ENCODE assay signal across 8 mouse cellular contexts in the genomic region with DNA sequence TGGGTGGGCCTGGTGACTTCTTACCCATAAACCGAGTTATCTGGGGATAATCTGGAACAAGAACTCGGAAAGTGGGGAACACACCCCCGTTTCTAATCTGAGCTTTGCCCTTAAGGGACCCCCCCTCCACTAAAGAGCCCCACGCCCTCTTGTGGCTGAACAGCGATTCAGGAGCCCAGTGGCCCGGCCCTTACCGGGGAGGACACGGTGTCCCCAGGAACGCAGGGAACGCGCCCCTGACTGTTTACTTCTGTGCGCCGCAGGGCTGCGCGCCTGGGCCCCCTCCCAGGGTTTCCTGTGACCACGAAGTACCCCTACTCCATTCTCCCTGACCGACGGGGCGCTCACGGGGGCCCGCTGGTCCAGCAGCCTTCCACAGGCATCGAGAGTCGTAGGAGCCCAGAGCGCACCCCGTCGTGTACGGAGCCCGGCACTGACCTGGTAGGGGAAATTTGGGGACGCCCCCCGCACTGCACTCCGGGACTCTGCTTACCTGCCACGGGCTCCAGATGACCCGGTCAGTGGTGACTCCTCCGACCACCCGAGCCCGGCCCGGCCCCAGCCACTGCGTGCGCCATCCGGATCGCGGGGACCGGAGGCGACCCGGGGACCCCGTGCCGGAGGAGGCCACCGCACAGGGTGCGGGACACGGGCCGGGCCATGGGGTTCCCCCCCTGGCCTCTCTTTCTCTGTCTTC. TPM values are rescaled to one million over a fixed set of nuclear protein-coding genes. Genes with fewer than 3 reads are reported as not detected.
DNase-seq lines count a peak whose midpoint lies in the region; ATAC-seq and TF ChIP-seq lines count a peak whose summit lies in the region.

No protein-coding gene starts in this region.

- peaks cover 6% of the 10 kb centered on the region for H3K4me1 ChIP-seq in embryonic facial prominence, embryonic 11.5 days (ENCODE audit: control insufficient read depth, insufficient read depth, low read length)
- peaks cover 26% of the 10 kb centered on the region for H3K4me1 ChIP-seq in hindbrain, embryonic 13.5 days (replicated peaks)
- peaks cover 32% of the 10 kb centered on the region for H3K4me1 ChIP-seq in liver, embryonic 11.5 days (replicated peaks; ENCODE audit: control insufficient read depth, insufficient read depth, low read length)
- peaks cover 28% of the 10 kb centered on the region for H3K4me1 ChIP-seq in neural tube, embryonic 15.5 days

- ATAC-seq in embryonic facial prominence, embryonic 11.5 days (replicated peaks; ENCODE audit: insufficient number of reproducible peaks, low FRiP score, low TSS enrichment, low read depth): peak; percentile 5; the same call in 1 of the 2 replicates
- ATAC-seq in hindbrain, embryonic 13.5 days (ENCODE audit: low FRiP score): no peak
- ATAC-seq in liver, embryonic 11.5 days (replicated peaks; ENCODE audit: low FRiP score): peak; percentile 1; the same call in 1 of the 2 replicates
- no peak for ATAC-seq in neural tube, embryonic 15.5 days (ENCODE audit: low FRiP score)
- ATAC-seq in cerebellum, adult (ENCODE audit: insufficient number of reproducible peaks, low FRiP score, low TSS enrichment): no peak

- H3K27ac ChIP-seq in layer of hippocampus, adult 2 months: no peak overlapping the region
- H3K27ac ChIP-seq in embryonic facial prominence, embryonic 11.5 days (replicated peaks; ENCODE audit: low read depth, low read length): no peak overlapping the region
- no peak overlapping the region for H3K27ac ChIP-seq in hindbrain, embryonic 13.5 days
- H3K27ac ChIP-seq in liver, embryonic 11.5 days (ENCODE audit: low read depth, low read length): peak overlapping the region; percentile 77; the same call in 1 of the 2 replicates
- H3K27ac ChIP-seq in neural tube, embryonic 15.5 days (replicated peaks): no peak overlapping the region

- H3K9me3 ChIP-seq in embryonic facial prominence, embryonic 11.5 days (replicated peaks; ENCODE audit: control insufficient read depth, low read length): no peaks in the 10 kb centered on the region
- H3K9me3 ChIP-seq in hindbrain, embryonic 13.5 days: no peaks in the 10 kb centered on the region
- no peaks in the 10 kb centered on the region for H3K9me3 ChIP-seq in liver, embryonic 11.5 days (ENCODE audit: control insufficient read depth, low read length)
- H3K9me3 ChIP-seq in neural tube, embryonic 15.5 days (replicated peaks): no peaks in the 10 kb centered on the region

- 2% methylated on average over 50 of the region's 51 CpGs for WGBS in embryonic facial prominence, embryonic 11.5 days
- WGBS in hindbrain, embryonic 13.5 days: 1% methylated on average over 46 of the region's 51 CpGs
- WGBS in liver, embryonic 11.5 days: 3% methylated on average over 47 of the region's 51 CpGs
- under 1% methylated on average over 51 of the region's 51 CpGs for WGBS in neural tube, embryonic 15.5 days

- no peaks in the 10 kb centered on the region for H3K36me3 ChIP-seq in embryonic facial prominence, embryonic 11.5 days (replicated peaks; ENCODE audit: control insufficient read depth, insufficient read depth, low read depth, low read length)
- H3K36me3 ChIP-seq in hindbrain, embryonic 13.5 days: no peaks in the 10 kb centered on the region
- no peaks in the 10 kb centered on the region for H3K36me3 ChIP-seq in liver, embryonic 11.5 days (ENCODE audit: control insufficient read depth, insufficient read depth, low read length)
- H3K36me3 ChIP-seq in neural tube, embryonic 15.5 days: no peaks in the 10 kb centered on the region

- no peak for DNase-seq in layer of hippocampus, adult 2 months (ENCODE audit: low spot score in 2 of 2)
- no peak for DNase-seq in layer of hippocampus, postnatal 36 days
- DNase-seq in embryonic facial prominence, embryonic 11.5 days (ENCODE audit: low spot score): peak; percentile 29
- DNase-seq in liver, embryonic 11.5 days (ENCODE audit: low spot score): no peak
- no peak for DNase-seq in right cerebral cortex, postnatal 36 days (ENCODE audit: low spot score in 2 of 2)

- H3K27me3 ChIP-seq in embryonic facial prominence, embryonic 11.5 days (ENCODE audit: control insufficient read depth, insufficient read depth, low read length): peaks cover 56% of the 10 kb centered on the region
- H3K27me3 ChIP-seq in hindbrain, embryonic 13.5 days: peaks cover 92% of the 10 kb centered on the region
- peaks cover 55% of the 10 kb centered on the region for H3K27me3 ChIP-seq in liver, embryonic 11.5 days (replicated peaks; ENCODE audit: control insufficient read depth, insufficient read depth, low read length)
- peaks cover 87% of the 10 kb centered on the region for H3K27me3 ChIP-seq in neural tube, embryonic 15.5 days (replicated peaks)

- peak; percentile 64 for TF ChIP-seq CTCF in layer of hippocampus, adult 2 months (conservative IDR thresholded peaks at IDR 0.05)

- H3K9ac ChIP-seq in embryonic facial prominence, embryonic 11.5 days (replicated peaks; ENCODE audit: low read length): peak overlapping the region; percentile 54
- peak overlapping the region; percentile 66 for H3K9ac ChIP-seq in hindbrain, embryonic 13.5 days
- H3K9ac ChIP-seq in liver, embryonic 11.5 days (ENCODE audit: low read depth, low read length): peak overlapping the region; percentile 70
- H3K9ac ChIP-seq in neural tube, embryonic 15.5 days (replicated peaks): peak overlapping the region; percentile 43

- H3K4me2 ChIP-seq in embryonic facial prominence, embryonic 11.5 days (ENCODE audit: low read depth, low read length): peak overlapping the region; percentile 97
- H3K4me2 ChIP-seq in hindbrain, embryonic 13.5 days: peak overlapping the region; percentile 71
- peak overlapping the region; percentile 98 for H3K4me2 ChIP-seq in liver, embryonic 11.5 days
- H3K4me2 ChIP-seq in neural tube, embryonic 15.5 days: peak overlapping the region; percentile 79

- peak overlapping the region; percentile 40 for H3K4me3 ChIP-seq in layer of hippocampus, adult 2 months
- H3K4me3 ChIP-seq in embryonic facial prominence, embryonic 11.5 days (ENCODE audit: low read depth, low read length): peak overlapping the region; percentile 47
- peak overlapping the region; percentile 42 for H3K4me3 ChIP-seq in hindbrain, embryonic 13.5 days
- H3K4me3 ChIP-seq in liver, embryonic 11.5 days (ENCODE audit: low read depth, low read length): peak overlapping the region; percentile 62
- peak overlapping the region; percentile 41 for H3K4me3 ChIP-seq in neural tube, embryonic 15.5 days (replicated peaks)

RNA-seq across cellular contexts. Expression of gene Nrtn, which starts 0.5 kb away (rescaled TPM):
- 1 to 10 TPM; 2.5 to 3.3 TPM for total RNA-seq in layer of hippocampus, adult 2 months (2021)
- 1 to 10 TPM; 2.8 to 3.9 TPM for total RNA-seq in layer of hippocampus, postnatal 36 days (2021)
- 6.7 and 7.8 TPM in 2 replicates for polyA plus RNA-seq in embryonic facial prominence, embryonic 11.5 days (2014; fragmentation: Nextera tagmentation; extraction: Ambion mirVana)
- 0.78 and 1.5 TPM in 2 replicates for polyA plus RNA-seq in hindbrain, embryonic 13.5 days (2015; fragmentation: Nextera tagmentation; extraction: Ambion mirVana)
- 5.2 and 5.3 TPM in 2 replicates for polyA plus RNA-seq in liver, embryonic 11.5 days (2014; fragmentation: Nextera tagmentation; extraction: Ambion mirVana)
- polyA plus RNA-seq in neural tube, embryonic 15.5 days (2015; fragmentation: Nextera tagmentation; extraction: Ambion mirVana): 2.7 and 5.3 TPM in 2 replicates

RNA-seq across cellular contexts. Expression of gene Dus3l, which starts 7.7 kb away (rescaled TPM):
- total RNA-seq in layer of hippocampus, adult 2 months (2021): 10 to 100 TPM; 73.9 to 74.4 TPM
- total RNA-seq in layer of hippocampus, postnatal 36 days (2021): 10 to 100 TPM; 68.6 to 71.1 TPM
- polyA plus RNA-seq in embryonic facial prominence, embryonic 11.5 days (2014; fragmentation: Nextera tagmentation; extraction: Ambion mirVana): 30.1 and 32.3 TPM in 2 replicates
- polyA plus RNA-seq in hindbrain, embryonic 13.5 days (2015; fragmentation: Nextera tagmentation; extraction: Ambion mirVana): 67.1 and 68.7 TPM in 2 replicates
- polyA plus RNA-seq in liver, embryonic 11.5 days (2014; fragmentation: Nextera tagmentation; extraction: Ambion mirVana): 34.5 and 36.9 TPM in 2 replicates
- polyA plus RNA-seq in neural tube, embryonic 15.5 days (2015; fragmentation: Nextera tagmentation; extraction: Ambion mirVana): 86.4 and 97.6 TPM in 2 replicates

RNA-seq across cellular contexts. Expression of gene Prr22, which starts 13.2 kb away (rescaled TPM):
- 1 to 10 TPM in 1 of 2 experiments, under 1 TPM in 1; 0.79 to 1.9 TPM for total RNA-seq in layer of hippocampus, adult 2 months (2021)
- 1 to 10 TPM; 1.4 to 1.5 TPM for total RNA-seq in layer of hippocampus, postnatal 36 days (2021)
- polyA plus RNA-seq in embryonic facial prominence, embryonic 11.5 days (2014; fragmentation: Nextera tagmentation; extraction: Ambion mirVana): 0.66 and 0.72 TPM in 2 replicates
- polyA plus RNA-seq in hindbrain, embryonic 13.5 days (2015; fragmentation: Nextera tagmentation; extraction: Ambion mirVana): 1.0 TPM in 2 replicates
- polyA plus RNA-seq in liver, embryonic 11.5 days (2014; fragmentation: Nextera tagmentation; extraction: Ambion mirVana): 1.6 and 1.8 TPM in 2 replicates
- polyA plus RNA-seq in neural tube, embryonic 15.5 days (2015; fragmentation: Nextera tagmentation; extraction: Ambion mirVana): 0.87 and 0.93 TPM in 2 replicates

RNA-seq across cellular contexts. Expression of gene Vmac, which starts 39.0 kb away (rescaled TPM):
- total RNA-seq in layer of hippocampus, adult 2 months (2021): 10 to 100 TPM; 10.2 to 12.5 TPM
- 10 to 100 TPM; 10.4 to 14.2 TPM for total RNA-seq in layer of hippocampus, postnatal 36 days (2021)
- polyA plus RNA-seq in embryonic facial prominence, embryonic 11.5 days (2014; fragmentation: Nextera tagmentation; extraction: Ambion mirVana): 14.7 and 15.5 TPM in 2 replicates
- 14.9 and 17.8 TPM in 2 replicates for polyA plus RNA-seq in hindbrain, embryonic 13.5 days (2015; fragmentation: Nextera tagmentation; extraction: Ambion mirVana)
- 9.1 and 10.7 TPM in 2 replicates for polyA plus RNA-seq in liver, embryonic 11.5 days (2014; fragmentation: Nextera tagmentation; extraction: Ambion mirVana)
- 13.8 and 18.1 TPM in 2 replicates for polyA plus RNA-seq in neural tube, embryonic 15.5 days (2015; fragmentation: Nextera tagmentation; extraction: Ambion mirVana)

RNA-seq across cellular contexts. Expression of gene Ndufa11, which starts 39.3 kb away (rescaled TPM):
- total RNA-seq in layer of hippocampus, adult 2 months (2021): 100 to 1,000 TPM; 196 to 229 TPM
- total RNA-seq in layer of hippocampus, postnatal 36 days (2021): 100 to 1,000 TPM; 213 to 221 TPM
- polyA plus RNA-seq in embryonic facial prominence, embryonic 11.5 days (2014; fragmentation: Nextera tagmentation; extraction: Ambion mirVana): 352 and 362 TPM in 2 replicates
- 507 and 515 TPM in 2 replicates for polyA plus RNA-seq in hindbrain, embryonic 13.5 days (2015; fragmentation: Nextera tagmentation; extraction: Ambion mirVana)
- polyA plus RNA-seq in liver, embryonic 11.5 days (2014; fragmentation: Nextera tagmentation; extraction: Ambion mirVana): 343 and 358 TPM in 2 replicates
- polyA plus RNA-seq in neural tube, embryonic 15.5 days (2015; fragmentation: Nextera tagmentation; extraction: Ambion mirVana): 639 and 709 TPM in 2 replicates

Comparison
In these comparisons a context has a peak if more than half of its experiments do, and no peak if none do; other contexts are left out.
1. ATAC-seq: peak in embryonic facial prominence, embryonic 11.5 days (single experiment) and liver, embryonic 11.5 days (single experiment); none in hindbrain, embryonic 13.5 days (single experiment), neural tube, embryonic 15.5 days (single experiment) and cerebellum, adult (single experiment).
2. Peak in every context shown above with its lines, with median percentiles within 50 percentile points of each other: H3K4me3 ChIP-seq, H3K4me2 ChIP-seq and H3K9ac ChIP-seq.